Mouse (Mus musculus) small intestine, adult 2 months (tissue): ENCODE results near the gene Uap1l1.

ENCODE experiments used
- CTCF ChIP-seq: fragments of 200-500 bp; IDR thresholded peaks from 2 replicates; pipeline ENCODE4 v1.5.1; 2012; ENCODE audit warnings: low read depth, mild to moderate bottlenecking, control low read depth, inconsistent platforms, low read length, moderate library complexity, mixed read lengths; ENCODE audit not compliant: insufficient replicate concordance, insufficient read length; ENCODE audit errors: extremely low read depth
- POLR2A ChIP-seq: fragments of 200-500 bp; IDR thresholded peaks from 2 replicates; pipeline ENCODE4 v1.6.1; 2012; ENCODE audit warnings: low read depth, mild to moderate bottlenecking, control low read depth, inconsistent platforms, low read length, moderate library complexity

DNA sequence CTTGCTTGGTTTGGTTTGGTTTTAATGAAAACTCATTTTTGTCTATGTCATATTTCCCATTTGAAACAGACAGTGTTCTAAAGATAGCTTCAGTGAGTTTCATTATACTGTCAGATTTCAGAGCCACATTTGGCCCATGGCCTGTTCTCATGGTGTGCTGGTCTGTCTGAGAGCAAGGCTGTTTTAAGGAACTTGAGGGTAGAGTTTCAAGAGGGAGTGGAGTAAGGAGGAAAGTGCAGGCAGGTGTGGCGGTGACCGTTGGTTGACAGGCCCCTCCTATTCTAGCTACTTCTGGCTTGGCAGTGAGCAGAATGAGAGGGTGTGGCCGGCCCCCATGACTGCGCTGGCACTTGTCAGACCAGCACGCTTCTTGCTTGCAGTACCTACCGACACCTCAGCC lies 27.2 kb downstream of the Uap1l1 start:
- TF ChIP-seq POLR2A (no peak), CTCF (no peak)
